Mouse (Mus musculus): ENCODE results near the gene Hipk2.

The Hipk2 gene

GRCm38 (mm10) chr6:38875258-38876070 is 501 bp downstream of the Hipk2 start, which contains the start of gene Tbxas1:
Gene Tbxas1 (plus strand): TSS chr6:38875404.
- POLR2A ChIA-PET, result interaction anchor here (0.5 to 1.2 kb wide), 10 partner anchors 13 to 243 kb away, joined by 3 to 7 read pairs (median 3); partner anchors contain the start of gene Clec2l (in 1 of the 4)
- CTCF ChIA-PET, result interaction anchor here in 3 of 4 experiments (0.5 to 1.6 kb wide), 4 partner anchors 11 to 139 kb away, joined by 3 to 14 read pairs (median 6); no protein-coding TSS in a partner anchor

- ChIA-PET POLR2A (interaction anchor here in 2 of 4 experiments (0.6 to 1.1 kb wide), 3 partner anchors 14 to 231 kb away, joined by 3 to 4 read pairs (median 3); no protein-coding TSS in a partner anchor), CTCF (interaction anchor here in 2 of 4 experiments (0.8 to 1.6 kb wide), 3 partner anchors 110 to 1297 kb away, joined by 3 read pairs; no protein-coding TSS in a partner anchor)
Observed at GRCm38 (mm10) chr6:38874565-38875257, 1.3 kb downstream of the Hipk2 start.

GRCm38 (mm10) chr6:38874035-38874434 is 1.9 kb downstream of the Hipk2 start:
- CTCF ChIA-PET, result interaction anchor here in 2 of 4 experiments (0.8 to 1.2 kb wide), 3 partner anchors 38 to 1298 kb away, joined by 3 read pairs; no protein-coding TSS in a partner anchor
- POLR2A ChIA-PET, result interaction anchor here in 2 of 4 experiments (0.6 to 1.4 kb wide), 2 partner anchors 170 to 230 kb away, joined by 3 read pairs; no protein-coding TSS in a partner anchor

- ChIA-PET POLR2A (interaction anchor here in 2 of 4 experiments (0.7 to 1.4 kb wide), 2 partner anchors 160 to 169 kb away, joined by 3 read pairs; no protein-coding TSS in a partner anchor), CTCF (interaction anchor here in 3 of 4 experiments (0.5 to 1.2 kb wide), 3 partner anchors 39 to 150 kb away, joined by 3 to 5 read pairs (median 3); no protein-coding TSS in a partner anchor)
Observed at GRCm38 (mm10) chr6:38873316-38873715, 2.6 kb downstream of the Hipk2 start.

- CTCF ChIA-PET, result interaction anchor here in 1 of 4 experiments (0.7 kb wide), 1 partner anchor 73 kb away, joined by 3 read pairs; no protein-coding TSS in a partner anchor
- POLR2A ChIA-PET, result interaction anchor here in 1 of 4 experiments (1.0 to 1.8 kb wide), 2 partner anchors 20 to 129 kb away, joined by 3 to 4 read pairs; no protein-coding TSS in a partner anchor
Observed at GRCm38 (mm10) chr6:38871051-38871450, 4.9 kb downstream of the Hipk2 start.

- ChIA-PET CTCF (interaction anchor here in 1 of 4 experiments (0.7 kb wide), 1 partner anchor 134 kb away, joined by 3 read pairs; no protein-coding TSS in a partner anchor), POLR2A (interaction anchor here in 1 of 4 experiments (0.5 to 1.8 kb wide), 4 partner anchors 19 to 259 kb away, joined by 3 to 4 read pairs (median 4); no protein-coding TSS in a partner anchor)
Observed at GRCm38 (mm10) chr6:38870070-38870469, 5.9 kb downstream of the Hipk2 start.

GRCm38 (mm10) chr6:38868974-38869373 is 7.0 kb downstream of the Hipk2 start:
- ChIA-PET POLR2A (no interaction called here), CTCF (no interaction called here)

- POLR2A ChIA-PET, result interaction anchor here in 1 of 4 experiments (0.6 kb wide), 1 partner anchor 434 kb away, joined by 3 read pairs; no protein-coding TSS in a partner anchor
- CTCF ChIA-PET, result no interaction called here
Observed at GRCm38 (mm10) chr6:38867291-38867690, 8.7 kb downstream of the Hipk2 start.

- POLR2A ChIA-PET, result interaction anchor here in 1 of 4 experiments (0.6 kb wide), 1 partner anchor 434 kb away, joined by 3 read pairs; no protein-coding TSS in a partner anchor
- CTCF ChIA-PET, result no interaction called here
Observed at GRCm38 (mm10) chr6:38866761-38867160, 9.2 kb downstream of the Hipk2 start.

- ChIA-PET CTCF (interaction anchor here in 1 of 4 experiments (0.5 kb wide), 1 partner anchor 59 kb away, joined by 14 read pairs; no protein-coding TSS in a partner anchor), POLR2A (interaction anchor here in 1 of 4 experiments (0.6 kb wide), 1 partner anchor 434 kb away, joined by 3 read pairs; no protein-coding TSS in a partner anchor)
Observed at GRCm38 (mm10) chr6:38866357-38866756, 9.6 kb downstream of the Hipk2 start.

GRCm38 (mm10) chr6:38865805-38866204 is 10.2 kb downstream of the Hipk2 start:
- ChIA-PET POLR2A (no interaction called here), CTCF (interaction anchor here in 1 of 4 experiments (0.5 kb wide), 1 partner anchor 60 kb away, joined by 14 read pairs; no protein-coding TSS in a partner anchor)

GRCm38 (mm10) chr6:38863595-38863994 is 12.4 kb downstream of the Hipk2 start:
- ChIA-PET CTCF (interaction anchor here in 2 of 4 experiments (0.5 to 0.6 kb wide), 3 partner anchors 63 to 178 kb away, joined by 3 to 8 read pairs (median 5); no protein-coding TSS in a partner anchor), POLR2A (interaction anchor here in 2 of 4 experiments (0.6 kb wide), 2 partner anchors 210 to 579 kb away, joined by 4 read pairs; no protein-coding TSS in a partner anchor)

- ChIA-PET POLR2A (no interaction called here), CTCF (interaction anchor here in 1 of 4 experiments (0.7 kb wide), 1 partner anchor 108 kb away, joined by 8 read pairs; no protein-coding TSS in a partner anchor)
Observed at GRCm38 (mm10) chr6:38860301-38860700, 15.7 kb downstream of the Hipk2 start.

GRCm38 (mm10) chr6:38859819-38860218 is 16.1 kb downstream of the Hipk2 start:
- CTCF ChIA-PET, result no interaction called here
- POLR2A ChIA-PET, result no interaction called here

- ChIA-PET CTCF (no interaction called here), POLR2A (no interaction called here)
Observed at GRCm38 (mm10) chr6:38853561-38853992, 22.4 kb downstream of the Hipk2 start.

- ChIA-PET POLR2A (interaction anchor here in 2 of 4 experiments (1.1 to 1.5 kb wide), 3 partner anchors 19 to 74 kb away, joined by 3 to 4 read pairs (median 3); no protein-coding TSS in a partner anchor), CTCF (interaction anchor here in 1 of 4 experiments (0.9 kb wide), 1 partner anchor 206 kb away, joined by 3 read pairs; no protein-coding TSS in a partner anchor)
Observed at GRCm38 (mm10) chr6:38851740-38852139, 24.2 kb downstream of the Hipk2 start.

GRCm38 (mm10) chr6:38850715-38851259 is 25.2 kb downstream of the Hipk2 start:
- CTCF ChIA-PET, result interaction anchor here in 2 of 4 experiments (0.6 to 0.9 kb wide), 2 partner anchors 207 to 1420 kb away, joined by 3 to 7 read pairs; no protein-coding TSS in a partner anchor
- POLR2A ChIA-PET, result interaction anchor here in 1 of 4 experiments (1.3 to 1.5 kb wide), 2 partner anchors 20 to 27 kb away, joined by 3 to 4 read pairs; no protein-coding TSS in a partner anchor
